Mouse (Mus musculus) bone marrow macrophage, adult 2 months (primary cell): ENCODE data around the gene Syt16.

Experiments
- CTCF ChIP-seq: IDR thresholded peaks from 2 replicates; pipeline ENCODE4 v1.5.1; 2012; ENCODE audit warnings: low read depth, mild to moderate bottlenecking, low read length, moderate library complexity
- POLR2A ChIP-seq: IDR thresholded peaks from 2 replicates; pipeline ENCODE4 v1.6.1; 2012; ENCODE audit warnings: mild to moderate bottlenecking, low read depth, low read length, borderline replicate concordance

DNA sequence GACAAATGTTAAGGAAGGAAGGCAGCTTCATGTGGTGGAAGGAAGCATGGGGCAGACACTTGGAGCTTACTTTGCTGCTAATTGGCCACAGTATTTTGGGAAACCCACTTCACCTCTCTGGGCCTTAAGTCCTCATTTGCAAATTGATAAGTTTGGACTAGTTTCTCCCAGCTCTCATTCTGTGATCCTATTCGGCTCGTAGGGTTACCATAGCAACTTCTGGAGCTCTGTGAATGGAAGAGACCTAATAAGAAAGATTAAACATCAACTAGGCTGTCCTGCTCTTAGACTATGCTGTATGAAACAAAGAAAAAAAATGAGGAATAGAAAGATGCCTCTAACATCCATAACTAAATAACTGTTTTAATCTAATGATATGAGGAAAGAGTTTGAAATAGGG is 134.3 kb downstream of the Syt16 start:
- TF ChIP-seq CTCF (no peak), POLR2A (no peak)
